In genomic region chr2:31194356-31195021, GRCm38 (mm10) we compare ENCODE assay signal across 7 mouse cellular contexts. TPM values are rescaled to one million over a fixed set of nuclear protein-coding genes. Genes with fewer than 3 reads are reported as not detected.
A peak's percentile ranks its signal among the peaks of the same experiment; 100 is the strongest.
DNase-seq lines count a peak whose midpoint lies in the region; ATAC-seq and TF ChIP-seq lines count a peak whose summit lies in the region.

No protein-coding gene starts in this region.

- DNase-seq in left cerebral cortex, adult 2 months (ENCODE audit: extremely low spot score in 1 of 2, low spot score in 2 of 2) = peak in 1 of 2 experiments; percentile 39
- DNase-seq in left cerebral cortex, postnatal 4 days = no peak
- DNase-seq in G1E (ENCODE audit: low spot score) = peak; percentile 59
- DNase-seq in cerebellum, adult 9-10 months = peak; percentile 77
- no peak for DNase-seq in heart, embryonic 10.5 days (ENCODE audit: low spot score)
- peak; percentile 85 for DNase-seq in lung, embryonic 14.5 days

- no peak overlapping the region for H3K27ac ChIP-seq in left cerebral cortex, adult 2 months
- H3K27ac ChIP-seq in heart, embryonic 10.5 days = peak overlapping the region; percentile 69; the same call in 1 of the 2 replicates
- H3K27ac ChIP-seq in lung, embryonic 14.5 days (ENCODE audit: low read depth) = no peak overlapping the region
- no peak overlapping the region for H3K27ac ChIP-seq in small intestine, adult 2 months (ENCODE audit: insufficient read depth, low read depth, low read length)

- TF ChIP-seq CTCF in left cerebral cortex, adult 2 months (IDR thresholded peaks at IDR 0.05) = peak; percentile 89
- peak; percentile 42; the same call in 1 of the 2 replicates for TF ChIP-seq CTCF in G1E (IDR thresholded peaks at IDR 0.05; ENCODE audit: low read depth, low read length)
- peak; percentile 84 for TF ChIP-seq CTCF in lung, embryonic 14.5 days (IDR thresholded peaks at IDR 0.05; ENCODE audit: low read depth)
- TF ChIP-seq CTCF in small intestine, adult 2 months (IDR thresholded peaks at IDR 0.05; ENCODE audit: extremely low read depth, insufficient read length, insufficient replicate concordance, low read depth, low read length) = peak; percentile 56; the same call in 1 of the 2 replicates

- no peaks in the 10 kb centered on the region for H3K4me1 ChIP-seq in G1E (ENCODE audit: insufficient read depth, low read depth, low read length)
- peaks cover 53% of the 10 kb centered on the region for H3K4me1 ChIP-seq in heart, embryonic 10.5 days
- H3K4me1 ChIP-seq in lung, embryonic 14.5 days (ENCODE audit: insufficient read depth) = no peaks in the 10 kb centered on the region
- H3K4me1 ChIP-seq in small intestine, adult 2 months (ENCODE audit: control insufficient read depth, insufficient read depth, insufficient read length, low read length) = no peaks in the 10 kb centered on the region

- H3K9ac ChIP-seq in lung, embryonic 14.5 days = no peak overlapping the region

- no peak for TF ChIP-seq POLR2A in small intestine, adult 2 months (IDR thresholded peaks at IDR 0.05; ENCODE audit: low read depth, low read length)

- no peak for ATAC-seq in G1E (ENCODE audit: extremely low read depth, insufficient number of reproducible peaks, low FRiP score, poor library complexity, severe bottlenecking)
- ATAC-seq in lung, embryonic 14.5 days (ENCODE audit: insufficient read depth) = no peak; the same call in 1 of the 2 replicates

- no peaks in the 10 kb centered on the region for H3K9me3 ChIP-seq in G1E (replicated peaks)
- H3K9me3 ChIP-seq in heart, embryonic 10.5 days = no peaks in the 10 kb centered on the region
- no peaks in the 10 kb centered on the region for H3K9me3 ChIP-seq in lung, embryonic 14.5 days (ENCODE audit: low read depth, low read length)

- H3K4me2 ChIP-seq in lung, embryonic 14.5 days = no peak overlapping the region

- H3K36me3 ChIP-seq in G1E (replicated peaks) = peaks cover 94% of the 10 kb centered on the region
- H3K36me3 ChIP-seq in heart, embryonic 10.5 days = peaks cover 74% of the 10 kb centered on the region
- peaks cover 77% of the 10 kb centered on the region for H3K36me3 ChIP-seq in lung, embryonic 14.5 days (ENCODE audit: insufficient read depth)
- H3K36me3 ChIP-seq in small intestine, adult 2 months (ENCODE audit: control insufficient read depth, insufficient read depth, low read length) = peaks cover 42% of the 10 kb centered on the region

- intact Hi-C loops in left cerebral cortex, adult 2 months (cut with DNase I) = loop anchor here (1.0 kb wide), 2 partner anchors 102 to 187 kb away; no protein-coding TSS in a partner anchor
- intact Hi-C loops in left cerebral cortex, postnatal 4 days (cut with DNase I) = loop anchor here (2.0 to 5.0 kb wide), 2 partner anchors 98 to 186 kb away; no protein-coding TSS in a partner anchor

- H3K27me3 ChIP-seq in G1E (ENCODE audit: insufficient read depth, low read length) = no peaks in the 10 kb centered on the region
- no peaks in the 10 kb centered on the region for H3K27me3 ChIP-seq in heart, embryonic 10.5 days (ENCODE audit: insufficient read depth, poor library complexity, severe bottlenecking)
- no peaks in the 10 kb centered on the region for H3K27me3 ChIP-seq in lung, embryonic 14.5 days (ENCODE audit: insufficient read depth, low read length)
- no peaks in the 10 kb centered on the region for H3K27me3 ChIP-seq in small intestine, adult 2 months (ENCODE audit: control insufficient read depth, insufficient read depth, low read length)

- WGBS in heart, embryonic 10.5 days = 69% methylated on average over 7 of the region's 7 CpGs
- WGBS in lung, embryonic 14.5 days = 67% methylated on average over 7 of the region's 7 CpGs
- WGBS in small intestine, adult 2 months = 76% methylated on average over 7 of the region's 7 CpGs

- H3K4me3 ChIP-seq in left cerebral cortex, adult 2 months = no peak overlapping the region
- no peak overlapping the region for H3K4me3 ChIP-seq in G1E (ENCODE audit: low read depth, low read length)
- no peak overlapping the region for H3K4me3 ChIP-seq in heart, embryonic 10.5 days
- H3K4me3 ChIP-seq in lung, embryonic 14.5 days (ENCODE audit: low read depth, low read length) = no peak overlapping the region
- H3K4me3 ChIP-seq in small intestine, adult 2 months (ENCODE audit: low read depth, low read length) = no peak overlapping the region

RNA-seq across cellular contexts. Expression of gene Gpr107, which starts 42.4 kb away (rescaled TPM):
- 10 to 100 TPM; 45.2 to 51.5 TPM for total RNA-seq in left cerebral cortex, adult 2 months (2021)
- 10 to 100 TPM; 59.0 to 59.8 TPM for total RNA-seq in left cerebral cortex, postnatal 4 days (2021)
- total RNA-seq in G1E (2014; fragmentation: Nextera tagmentation) (50.5 and 74.9 TPM in 2 replicates), G1E (2017) (30.4 and 37.2 TPM in 2 replicates)
- 6.7 and 8.2 TPM in 2 replicates for polyA plus RNA-seq in G1E (2012)
- 35.9 and 37.4 TPM in 2 replicates for polyA plus RNA-seq in heart, embryonic 10.5 days (2016; fragmentation: Nextera tagmentation; extraction: Ambion mirVana)
- 23.6 and 24.9 TPM in 2 replicates for polyA plus RNA-seq in lung, embryonic 14.5 days (2014; fragmentation: Nextera tagmentation; extraction: Ambion mirVana)
- polyA plus RNA-seq in small intestine, adult 2 months (2012; rRNA removed) = 14.8 and 30.5 TPM in 2 replicates

RNA-seq across cellular contexts. Expression of gene Ncs1, which starts 51.1 kb away (rescaled TPM):
- 100 to 1,000 TPM; 217 to 242 TPM for total RNA-seq in left cerebral cortex, adult 2 months (2021)
- total RNA-seq in left cerebral cortex, postnatal 4 days (2021) = 100 to 1,000 TPM; 161 to 162 TPM
- total RNA-seq in G1E (2014; fragmentation: Nextera tagmentation) (not detected in 2 replicates), G1E (2017) (0.05 TPM in 1 of 2 replicates, not detected in the other)
- not detected in 2 replicates for polyA plus RNA-seq in G1E (2012)
- polyA plus RNA-seq in heart, embryonic 10.5 days (2016; fragmentation: Nextera tagmentation; extraction: Ambion mirVana) = 44.7 and 51.8 TPM in 2 replicates
- 26.5 and 28.6 TPM in 2 replicates for polyA plus RNA-seq in lung, embryonic 14.5 days (2014; fragmentation: Nextera tagmentation; extraction: Ambion mirVana)
- 0.75 and 0.95 TPM in 2 replicates for polyA plus RNA-seq in small intestine, adult 2 months (2012; rRNA removed)

RNA-seq across cellular contexts. Expression of gene Fnbp1, which starts 52.7 kb away (rescaled TPM):
- 100 to 1,000 TPM in 1 of 2 experiments, 10 to 100 TPM in 1; 85.8 to 101 TPM for total RNA-seq in left cerebral cortex, adult 2 months (2021)
- total RNA-seq in left cerebral cortex, postnatal 4 days (2021) = 10 to 100 TPM; 75.3 to 77.3 TPM
- total RNA-seq in G1E (2014; fragmentation: Nextera tagmentation) = 68.4 and 79.6 TPM in 2 replicates
- 26.1 and 38.1 TPM in 2 replicates for total RNA-seq in G1E (2017)
- 61.7 and 77.8 TPM in 2 replicates for polyA plus RNA-seq in G1E (2012)
- polyA plus RNA-seq in heart, embryonic 10.5 days (2016; fragmentation: Nextera tagmentation; extraction: Ambion mirVana) = 17.7 and 21.6 TPM in 2 replicates
- polyA plus RNA-seq in lung, embryonic 14.5 days (2014; fragmentation: Nextera tagmentation; extraction: Ambion mirVana) = 16.8 and 21.1 TPM in 2 replicates
- 20.3 and 28.6 TPM in 2 replicates for polyA plus RNA-seq in small intestine, adult 2 months (2012; rRNA removed)

Comparison
In these comparisons a context has a peak if more than half of its experiments do, and no peak if none do; other contexts are left out.
1. DNase-seq: peak in G1E (single experiment), cerebellum, adult 9-10 months (single experiment) and lung, embryonic 14.5 days (single experiment); none in left cerebral cortex, postnatal 4 days (single experiment) and heart, embryonic 10.5 days (single experiment).
2. RNA of gene Ncs1, which starts 51.1 kb away (polyA plus RNA-seq): 44.7 to 51.8 TPM in heart, embryonic 10.5 days and 26.5 to 28.6 TPM in lung, embryonic 14.5 days; 0.75 to 0.95 TPM in small intestine, adult 2 months and not detected in G1E; every median in the first group is over 10 times any median in the second.
3. Peak in every context shown above with its lines, with median percentiles within 50 percentile points of each other: CTCF ChIP-seq.